Mouse (Mus musculus) liver, embryonic 15.5 days (tissue): Measurements from ENCODE around the gene B9d1. TPM values are rescaled to one million over a fixed set of nuclear protein-coding genes. Genes with fewer than 3 reads are reported as not detected.

ENCODE experiments used
- ATAC-seq: fragments of 200-750 bp; cut with Nextera tagmentation; 2 replicates; pipeline ENCODE4 v1.8.0; 2017; ENCODE audit warnings: moderate number of reproducible peaks, mild to moderate bottlenecking, moderate library complexity; ENCODE audit not compliant: insufficient read depth
- H3K27ac ChIP-seq: fragments of 300-500 bp; sonication (generic); replicated peaks from 2 replicates; pipeline ENCODE4 v1.5.1; 2015; ENCODE audit warnings: mild to moderate bottlenecking, inconsistent platforms
- H3K27me3 ChIP-seq: fragments of 300-500 bp; sonication (generic); 2 replicates; pipeline ENCODE4 v1.6.1; 2015; ENCODE audit warnings: mild to moderate bottlenecking, inconsistent platforms
- H3K36me3 ChIP-seq: fragments of 300-500 bp; sonication (generic); replicated peaks from 2 replicates; pipeline ENCODE4 v1.6.1; 2015; ENCODE audit warnings: moderate library complexity, mild to moderate bottlenecking, inconsistent platforms
- H3K4me1 ChIP-seq: fragments of 300-500 bp; sonication (generic); replicated peaks from 2 replicates; pipeline ENCODE4 v1.6.1; 2015; ENCODE audit warnings: inconsistent platforms
- H3K4me2 ChIP-seq: fragments of 300-500 bp; sonication (generic); 2 replicates; pipeline ENCODE4 v1.6.1; 2015; ENCODE audit warnings: moderate library complexity, mild to moderate bottlenecking, inconsistent platforms
- H3K4me3 ChIP-seq: fragments of 300-500 bp; sonication (generic); replicated peaks from 2 replicates; pipeline ENCODE4 v1.5.1; 2015; ENCODE audit warnings: mild to moderate bottlenecking, inconsistent platforms
- H3K9ac ChIP-seq: fragments of 300-500 bp; sonication (generic); 2 replicates; pipeline ENCODE4 v1.6.1; 2015; ENCODE audit warnings: moderate library complexity, mild to moderate bottlenecking, inconsistent platforms
- H3K9me3 ChIP-seq: fragments of 300-500 bp; sonication (generic); replicated peaks from 2 replicates; pipeline ENCODE4 v1.6.1; 2016; ENCODE audit warnings: inconsistent platforms
- WGBS: fragments of 180-500 bp; shearing (Covaris S2); methylation state at CpG from one replicate; pipeline ENCODE4 v1.1.7; 2015; ENCODE audit warnings: mixed read lengths; ENCODE audit not compliant: insufficient replicate concordance; 5-methylcytosine and 5-hydroxymethylcytosine counted together
- polyA plus RNA-seq: library from polyadenylated mRNA; unstranded; fragments of >200 nt; fragmentation: Nextera tagmentation; extraction: Ambion mirVana; gene quantifications from 2 replicates; pipeline ENCODE4 v1.2.1, GENCODE M21; 2015

The B9d1 gene
- polyA plus RNA-seq, 1 experiment from 2014 or later: 1.6 TPM

GRCm38 (mm10) chr11:61517971-61518370 is 13.0 kb downstream of the B9d1 start:
- WGBS: 46% methylated on average over 1 of the region's 1 CpGs
- Histone ChIP-seq H3K4me3 (no peak overlapping the region), H3K9ac (no peak overlapping the region), H3K4me2 (no peak overlapping the region), H3K36me3 (no peaks in the 10 kb centered on the region; the same call in 1 of the 2 replicates), H3K4me1 (no peaks in the 10 kb centered on the region), H3K27ac (no peak overlapping the region), H3K27me3 (no peaks in the 10 kb centered on the region), H3K9me3 (no peaks in the 10 kb centered on the region)
- no peak for ATAC-seq

GRCm38 (mm10) chr11:61518871-61519270 is 13.9 kb downstream of the B9d1 start:
- Histone ChIP-seq H3K4me2 (no peak overlapping the region), H3K27me3 (no peaks in the 10 kb centered on the region), H3K9ac (no peak overlapping the region), H3K9me3 (no peaks in the 10 kb centered on the region), H3K4me3 (no peak overlapping the region), H3K27ac (no peak overlapping the region), H3K4me1 (no peaks in the 10 kb centered on the region), H3K36me3 (no peaks in the 10 kb centered on the region; the same call in 1 of the 2 replicates)
- WGBS: 64% methylated on average over 3 of the region's 3 CpGs
- no peak for ATAC-seq

GRCm38 (mm10) chr11:61519484-61520107 is 14.7 kb downstream of the B9d1 start:
- ATAC-seq: no peak
- Histone ChIP-seq H3K9me3 (no peaks in the 10 kb centered on the region), H3K27me3 (no peaks in the 10 kb centered on the region), H3K27ac (no peak overlapping the region), H3K9ac (no peak overlapping the region), H3K4me1 (no peaks in the 10 kb centered on the region), H3K4me2 (no peak overlapping the region), H3K36me3 (no peaks in the 10 kb centered on the region; the same call in 1 of the 2 replicates), H3K4me3 (no peak overlapping the region)
- 69% methylated on average over 3 of the region's 3 CpGs for WGBS

GRCm38 (mm10) chr11:61526872-61527271 is 21.9 kb downstream of the B9d1 start:
- H3K9me3 ChIP-seq: no peaks in the 10 kb centered on the region
- H3K27ac ChIP-seq: no peak overlapping the region
- no peak for ATAC-seq
- no peaks in the 10 kb centered on the region for H3K36me3 ChIP-seq
- no peaks in the 10 kb centered on the region for H3K27me3 ChIP-seq
- H3K4me2 ChIP-seq: no peak overlapping the region
- no peaks in the 10 kb centered on the region for H3K4me1 ChIP-seq
- H3K9ac ChIP-seq: no peak overlapping the region
- H3K4me3 ChIP-seq: no peak overlapping the region
- 58% methylated on average over 1 of the region's 1 CpGs for WGBS

- Histone ChIP-seq H3K4me1 (no peaks in the 10 kb centered on the region), H3K36me3 (no peaks in the 10 kb centered on the region), H3K4me2 (no peak overlapping the region), H3K27me3 (no peaks in the 10 kb centered on the region), H3K9me3 (no peaks in the 10 kb centered on the region), H3K27ac (no peak overlapping the region), H3K9ac (no peak overlapping the region), H3K4me3 (no peak overlapping the region)
- no peak for ATAC-seq
- WGBS: 42% methylated on average over 4 of the region's 4 CpGs
These were observed 24.3 kb downstream of the B9d1 start for GRCm38 (mm10) chr11:61529268-61529713.

GRCm38 (mm10) chr11:61532820-61533219 is 27.9 kb downstream of the B9d1 start:
- no peaks in the 10 kb centered on the region for H3K4me1 ChIP-seq
- WGBS: 60% methylated on average over 2 of the region's 2 CpGs

GRCm38 (mm10) chr11:61533571-61533970 is 28.6 kb downstream of the B9d1 start:
- Histone ChIP-seq H3K9me3 (no peaks in the 10 kb centered on the region), H3K4me3 (no peak overlapping the region), H3K27me3 (no peaks in the 10 kb centered on the region), H3K9ac (no peak overlapping the region), H3K27ac (no peak overlapping the region), H3K36me3 (no peaks in the 10 kb centered on the region), H3K4me1 (no peaks in the 10 kb centered on the region), H3K4me2 (no peak overlapping the region)
- ATAC-seq: no peak
- WGBS: 32% methylated on average over 5 of the region's 5 CpGs

More at GRCm38 (mm10) chr11:61532820-61533219, 27.9 kb downstream of the B9d1 start:
- Histone ChIP-seq H3K4me3 (no peak overlapping the region), H3K9me3 (no peaks in the 10 kb centered on the region), H3K9ac (no peak overlapping the region), H3K27me3 (no peaks in the 10 kb centered on the region), H3K4me2 (no peak overlapping the region), H3K27ac (no peak overlapping the region), H3K36me3 (no peaks in the 10 kb centered on the region)
- ATAC-seq: no peak

- H3K4me2 ChIP-seq: no peak overlapping the region
- H3K9ac ChIP-seq: no peak overlapping the region
- no peaks in the 10 kb centered on the region for H3K4me1 ChIP-seq
- H3K36me3 ChIP-seq: no peaks in the 10 kb centered on the region; the same call in 1 of the 2 replicates
- no peak overlapping the region for H3K4me3 ChIP-seq
- no peak overlapping the region for H3K27ac ChIP-seq
- no peaks in the 10 kb centered on the region for H3K9me3 ChIP-seq
- ATAC-seq: no peak
- 0 out of 2 replicates have a peak, but pooled peaks cover 4% of the 10 kb centered on the region for H3K27me3 ChIP-seq
- WGBS: 37% methylated on average over 1 of the region's 1 CpGs
These were observed 30.6 kb downstream of the B9d1 start for GRCm38 (mm10) chr11:61535530-61535929.

- Histone ChIP-seq H3K27me3 (0 out of 2 replicates have a peak, but pooled peaks cover 4% of the 10 kb centered on the region), H3K4me1 (no peaks in the 10 kb centered on the region), H3K9ac (no peak overlapping the region), H3K36me3 (no peaks in the 10 kb centered on the region; the same call in 1 of the 2 replicates), H3K4me2 (no peak overlapping the region), H3K9me3 (no peaks in the 10 kb centered on the region), H3K4me3 (no peak overlapping the region), H3K27ac (no peak overlapping the region)
- 30% methylated on average over 3 of the region's 3 CpGs for WGBS
- ATAC-seq: no peak
These were observed 32.0 kb downstream of the B9d1 start for GRCm38 (mm10) chr11:61536952-61537351.

GRCm38 (mm10) chr11:61537362-61537761 is 32.4 kb downstream of the B9d1 start:
- no peak for ATAC-seq
- Histone ChIP-seq H3K4me1 (no peaks in the 10 kb centered on the region), H3K4me2 (no peak overlapping the region), H3K27ac (no peak overlapping the region), H3K27me3 (0 out of 2 replicates have a peak, but pooled peaks cover 4% of the 10 kb centered on the region), H3K36me3 (no peaks in the 10 kb centered on the region; the same call in 1 of the 2 replicates), H3K9ac (no peak overlapping the region), H3K9me3 (no peaks in the 10 kb centered on the region), H3K4me3 (no peak overlapping the region)
- 65% methylated on average over 3 of the region's 3 CpGs for WGBS

- Histone ChIP-seq H3K4me3 (no peak overlapping the region), H3K4me1 (no peaks in the 10 kb centered on the region), H3K9ac (no peak overlapping the region), H3K27ac (no peak overlapping the region), H3K9me3 (no peaks in the 10 kb centered on the region), H3K36me3 (no peaks in the 10 kb centered on the region; the same call in 1 of the 2 replicates), H3K27me3 (0 out of 2 replicates have a peak, but pooled peaks cover 4% of the 10 kb centered on the region), H3K4me2 (no peak overlapping the region)
- WGBS: 69% methylated on average over 7 of the region's 7 CpGs
- no peak for ATAC-seq
These were observed 35.7 kb downstream of the B9d1 start for GRCm38 (mm10) chr11:61540642-61541041.
